Mouse (Mus musculus) right cerebral cortex, adult 18-20 months (tissue): Measurements from ENCODE around the gene Acp5.
A peak's percentile ranks its signal among the peaks of the same experiment; 100 is the strongest.

Experiments used
- DNase-seq: peaks from one replicate; pipeline ENCODE4 v3.0.0; 2022; ENCODE audit warnings: mixed read lengths

Acp5 gene

GRCm38 (mm10) chr9:22095854-22096307 is 39.6 kb downstream of the Acp5 start:
- peak; percentile 82 for DNase-seq

- DNase-seq: no peak
Measured at GRCm38 (mm10) chr9:22092746-22093145, 42.8 kb downstream of the Acp5 start.

GRCm38 (mm10) chr9:22089986-22090385 is 45.5 kb downstream of the Acp5 start:
- no peak for DNase-seq

GRCm38 (mm10) chr9:22089281-22089680 is 46.2 kb downstream of the Acp5 start:
- DNase-seq: no peak

- DNase-seq: no peak
Measured at GRCm38 (mm10) chr9:22087034-22087618, 48.4 kb downstream of the Acp5 start.

- DNase-seq: no peak
Measured at GRCm38 (mm10) chr9:22086012-22086411, 49.5 kb downstream of the Acp5 start.

GRCm38 (mm10) chr9:22085022-22085834 is 50.3 kb downstream of the Acp5 start, which contains the start of gene Ecsit:
Ecsit (minus strand) TSS chr9:22085438.
- DNase-seq: peak; percentile 97

- DNase-seq: no peak
Measured at GRCm38 (mm10) chr9:22084667-22085021, 50.9 kb downstream of the Acp5 start.
